Mouse (Mus musculus) MEL (cell line): ENCODE data around the gene Igfbp6.

Experiments
- CTCF ChIP-seq, 3 experiments: IDR thresholded peaks in 2 of 3; conservative IDR thresholded peaks in 1 of 3; 2 replicates each; pipeline ENCODE4 v1.5.1; 2011 to 2012; ENCODE audit warnings: low read length in 3 of 3, low read depth in 2 of 3, mild to moderate bottlenecking in 2 of 3, improper control_type of control experiment in 1 of 3, inconsistent platforms in 1 of 3, mixed read lengths in 1 of 3, moderate library complexity in 1 of 3; ENCODE audit not compliant: control insufficient read depth in 1 of 3, insufficient read depth in 1 of 3, poor library complexity in 1 of 3, severe bottlenecking in 1 of 3
- EP300 ChIP-seq, 2 experiments: IDR thresholded peaks; 2 replicates each; pipeline ENCODE4 v1.6.1; 2011; ENCODE audit warnings: improper control_type of control experiment in 2 of 2, low read length in 2 of 2, low read depth in 1 of 2, mild to moderate bottlenecking in 1 of 2
- MAFK ChIP-seq: IDR thresholded peaks from 2 replicates; pipeline ENCODE4 v1.6.1; 2011; ENCODE audit warnings: low read depth, mild to moderate bottlenecking, low read length, improper control_type of control experiment, borderline replicate concordance
- MEF2A ChIP-seq: IDR thresholded peaks from 2 replicates; pipeline ENCODE4 v1.6.1; 2014; ENCODE audit warnings: low read depth, mild to moderate bottlenecking, inconsistent platforms, low read length, improper control_type of control experiment; ENCODE audit not compliant: poor library complexity, insufficient replicate concordance, severe bottlenecking; ENCODE audit errors: extremely low read depth
- MYB ChIP-seq: IDR thresholded peaks from 2 replicates; pipeline ENCODE4 v1.6.1; 2011; ENCODE audit warnings: mild to moderate bottlenecking, low read depth, low read length, improper control_type of control experiment
- MYC ChIP-seq: IDR thresholded peaks from 2 replicates; pipeline ENCODE4 v1.6.1; 2011; ENCODE audit warnings: low read depth, mild to moderate bottlenecking, low read length, improper control_type of control experiment, moderate library complexity
- NRF1 ChIP-seq: IDR thresholded peaks from 2 replicates; pipeline ENCODE4 v1.6.1; 2014; ENCODE audit warnings: low read depth, mild to moderate bottlenecking, inconsistent platforms, low read length, improper control_type of control experiment, moderate library complexity; ENCODE audit not compliant: poor library complexity, insufficient read depth, severe bottlenecking
- POLR2A ChIP-seq, 2 experiments: IDR thresholded peaks; 2 replicates each; pipeline ENCODE4 v1.6.1; 2011 to 2012; ENCODE audit warnings: low read length in 2 of 2, mild to moderate bottlenecking in 2 of 2, control low read depth in 1 of 2, improper control_type of control experiment in 1 of 2, low read depth in 1 of 2, moderate library complexity in 1 of 2; ENCODE audit not compliant: control insufficient read depth in 1 of 2, insufficient read depth in 1 of 2, poor library complexity in 1 of 2
- POLR2AphosphoS5 ChIP-seq: IDR thresholded peaks from 2 replicates; pipeline ENCODE4 v1.6.1; 2012; ENCODE audit warnings: low read depth, borderline replicate concordance, mild to moderate bottlenecking, inconsistent platforms, low read length, moderate library complexity, mixed read lengths
- SIN3A ChIP-seq: IDR thresholded peaks from 2 replicates; pipeline ENCODE4 v1.6.1; 2012; ENCODE audit warnings: low read length, improper control_type of control experiment, inconsistent platforms
- TBP ChIP-seq: IDR thresholded peaks from 2 replicates; pipeline ENCODE4 v1.8.0; 2011; ENCODE audit warnings: low read depth, low read length, improper control_type of control experiment
- TCF12 ChIP-seq: IDR thresholded peaks from 2 replicates; pipeline ENCODE4 v1.6.1; 2014; ENCODE audit warnings: low read depth, mild to moderate bottlenecking, inconsistent platforms, low read length, improper control_type of control experiment, moderate library complexity
- ZMIZ1 ChIP-seq: IDR thresholded peaks from 2 replicates; pipeline ENCODE4 v1.6.1; 2012; ENCODE audit warnings: low read depth, mild to moderate bottlenecking, inconsistent platforms, low read length, improper control_type of control experiment, moderate library complexity

- no peak for TF ChIP-seq ZMIZ1
- TF ChIP-seq MYB = no peak
- TF ChIP-seq CTCF (IDR thresholded peaks at IDR 0.05 in 2 of 3, conservative IDR thresholded peaks at IDR 0.05 in 1 of 3; ENCODE audit: control insufficient read depth in 1 of 3, insufficient read depth in 1 of 3, low read depth in 2 of 3, low read length in 3 of 3, poor library complexity in 1 of 3, severe bottlenecking in 1 of 3) = no peak
- TF ChIP-seq MYC = no peak
- TF ChIP-seq NRF1 = no peak
- no peak for TF ChIP-seq MEF2A
- no peak for TF ChIP-seq POLR2A (IDR thresholded peaks at IDR 0.05; ENCODE audit: control insufficient read depth in 1 of 2, insufficient read depth in 1 of 2, low read depth in 1 of 2, low read length in 2 of 2, poor library complexity in 1 of 2)
- no peak for TF ChIP-seq MAFK
- no peak for TF ChIP-seq SIN3A
- no peak for TF ChIP-seq TBP
- TF ChIP-seq EP300 (IDR thresholded peaks at IDR 0.05; ENCODE audit: low read depth in 1 of 2, low read length in 2 of 2) = no peak
- TF ChIP-seq POLR2AphosphoS5 = no peak
- TF ChIP-seq TCF12 = no peak
Observed at GRCm38 (mm10) chr15:102167620-102168021, 23.5 kb downstream of the Igfbp6 start.
